Mouse (Mus musculus) frontal cortex, postnatal 25 days (tissue): ENCODE measurements around the gene Nelfb.
"Not testable (repeated sequence)": the region's sequence is repeated elsewhere in the genome, so short reads cannot be mapped to it uniquely, and the experiment has no call there.

ENCODE experiments used
- DNase-seq, 2 experiments: peaks; one replicate each; pipeline ENCODE4 v3.0.0; 2022; ENCODE audit warnings: low spot score in 2 of 2

Gene Nelfb

GRCm38 (mm10) chr2:25211121-25211670 lies at the start of gene Nelfb:
Gene Nelfb, minus strand, starts transcription at chr2:25211489.
- DNase-seq: peak; percentile 68 to 72

DNA sequence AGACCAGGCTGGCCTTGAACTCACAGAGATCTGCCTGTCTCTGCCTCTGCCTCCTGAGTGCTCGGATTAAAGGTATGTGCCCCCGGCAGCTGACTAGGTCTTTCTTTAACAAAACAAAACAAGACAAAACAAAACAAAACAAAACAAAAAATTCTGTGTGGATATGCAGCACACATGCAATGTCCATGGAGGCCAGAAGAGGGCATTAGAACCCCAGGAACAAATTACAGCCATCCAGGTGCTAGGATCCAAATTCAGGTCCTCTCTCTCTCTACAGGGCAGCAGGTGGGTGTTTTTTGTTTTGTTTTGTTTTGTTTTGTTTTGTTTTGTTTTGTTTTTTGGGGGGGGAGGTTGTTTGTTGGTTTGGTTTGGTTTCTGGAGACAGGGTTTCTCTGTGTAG lies 47.6 kb upstream of the Nelfb start:
- DNase-seq: no peak

DNA sequence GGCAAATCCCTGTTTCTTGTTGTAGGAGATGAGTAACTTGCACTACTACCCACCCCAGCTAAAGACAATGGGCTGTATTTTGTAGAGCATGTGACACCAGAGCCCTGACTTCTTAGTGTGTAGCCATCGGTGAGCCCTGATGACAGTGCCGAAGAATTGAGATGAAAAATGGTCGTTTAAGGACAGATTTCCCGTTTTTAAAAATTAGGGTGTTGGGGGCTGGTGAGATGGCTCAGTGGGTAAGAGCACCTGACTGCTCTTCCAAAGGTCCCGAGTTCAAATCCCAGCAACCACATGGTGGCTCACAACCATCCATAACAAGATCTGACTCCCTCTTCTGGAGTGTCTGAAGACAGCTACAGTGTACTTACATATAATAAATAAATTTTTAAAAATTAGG lies 46.0 kb upstream of the Nelfb start:
- not testable (repeated sequence) for DNase-seq

- DNase-seq: not testable (repeated sequence)
Measured at GRCm38 (mm10) chr2:25256443-25257109, 45.3 kb upstream of the Nelfb start.

- peak; percentile 81 to 82 for DNase-seq
Measured at GRCm38 (mm10) chr2:25255284-25255779, 44.0 kb upstream of the Nelfb start, which contains the start of gene Tmem203. Gene Tmem203, plus strand, starts transcription at chr2:25255439.

DNA sequence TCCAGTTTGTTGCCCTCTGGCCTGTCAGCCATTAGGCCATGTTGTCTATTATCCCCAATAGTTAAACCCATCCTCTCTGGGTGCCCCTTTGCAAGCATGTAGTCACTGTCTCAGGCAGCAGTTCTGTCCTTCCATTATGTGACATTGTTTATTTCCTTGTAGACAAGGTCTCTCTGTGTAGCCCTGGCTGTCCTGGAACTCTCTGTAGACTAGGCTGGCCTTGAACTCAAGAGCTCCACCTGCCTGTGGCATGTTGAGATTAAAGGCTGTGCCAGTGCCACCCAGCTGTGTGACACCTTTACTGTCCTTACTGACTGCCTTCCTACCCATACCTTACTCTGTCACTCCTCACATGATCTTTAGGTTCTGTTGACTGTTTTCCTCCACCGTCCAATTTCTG lies 41.0 kb upstream of the Nelfb start:
- no peak for DNase-seq

DNA sequence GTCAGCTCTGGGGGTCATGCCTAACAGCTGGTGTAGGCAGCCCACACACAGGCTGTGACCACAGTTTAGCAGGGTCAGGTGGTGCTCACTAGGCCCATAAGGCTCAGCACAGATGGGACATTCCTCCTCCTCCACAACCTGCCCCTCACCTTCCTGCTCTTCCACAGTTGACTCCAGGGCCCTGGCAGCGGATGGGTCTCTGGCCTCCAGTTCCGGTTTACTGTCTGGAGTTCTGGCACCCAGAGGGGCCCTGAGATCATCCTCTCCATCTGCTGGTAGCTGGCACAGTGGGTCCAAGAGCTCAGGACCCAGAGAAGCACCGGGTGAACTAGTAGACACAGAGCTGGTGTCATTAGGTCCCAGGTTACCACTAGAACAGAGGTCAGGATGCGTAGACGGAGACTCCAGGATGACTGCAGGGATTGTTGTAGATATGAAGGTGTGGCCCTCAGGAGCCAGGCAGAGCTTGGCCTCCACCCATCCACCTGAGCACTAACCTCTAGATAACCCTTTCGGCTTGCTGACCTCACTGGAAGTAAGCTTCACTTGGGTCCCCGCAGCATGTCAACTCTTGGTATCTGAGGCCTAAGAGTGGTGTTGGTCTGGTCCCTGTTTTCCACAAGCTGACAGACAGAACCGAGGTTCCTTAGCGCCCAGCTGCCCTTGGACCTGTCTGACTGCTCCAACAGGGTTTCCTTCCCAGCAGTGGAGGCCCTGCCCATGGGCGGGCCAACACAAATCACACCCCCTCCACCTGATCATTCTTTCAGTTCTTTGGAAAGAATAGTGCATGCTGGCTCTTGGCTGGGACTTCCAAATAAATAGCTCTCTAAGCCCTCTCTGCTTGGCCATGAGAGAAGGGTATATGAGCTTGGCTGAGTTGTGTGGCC lies 35.1 kb upstream of the Nelfb start, which contains the start of gene AL732309.1:
TSS of gene AL732309.1 (minus strand) at position 681 of the 890 bp plus-strand sequence.
- no peak for DNase-seq

DNA sequence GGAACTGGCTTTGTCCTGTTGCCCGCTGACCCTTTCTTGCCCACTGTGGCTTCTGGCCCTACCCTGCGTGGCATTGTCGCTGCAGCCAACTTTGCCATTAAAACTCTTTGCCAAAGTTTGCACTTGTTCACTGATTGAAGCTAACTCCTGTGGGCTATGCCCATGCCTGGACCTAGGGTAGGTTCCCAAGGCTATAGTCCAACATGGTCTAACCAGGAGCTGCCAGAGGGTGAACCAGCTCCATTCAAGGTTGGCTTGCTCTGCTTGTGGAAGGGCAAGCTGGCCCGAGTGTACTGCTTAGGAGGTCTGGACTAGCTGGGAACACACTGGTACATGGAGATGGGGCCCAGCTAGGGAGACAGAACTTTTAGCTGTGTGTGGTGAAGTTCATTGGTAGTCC lies 32.9 kb upstream of the Nelfb start:
- DNase-seq: no peak

DNA sequence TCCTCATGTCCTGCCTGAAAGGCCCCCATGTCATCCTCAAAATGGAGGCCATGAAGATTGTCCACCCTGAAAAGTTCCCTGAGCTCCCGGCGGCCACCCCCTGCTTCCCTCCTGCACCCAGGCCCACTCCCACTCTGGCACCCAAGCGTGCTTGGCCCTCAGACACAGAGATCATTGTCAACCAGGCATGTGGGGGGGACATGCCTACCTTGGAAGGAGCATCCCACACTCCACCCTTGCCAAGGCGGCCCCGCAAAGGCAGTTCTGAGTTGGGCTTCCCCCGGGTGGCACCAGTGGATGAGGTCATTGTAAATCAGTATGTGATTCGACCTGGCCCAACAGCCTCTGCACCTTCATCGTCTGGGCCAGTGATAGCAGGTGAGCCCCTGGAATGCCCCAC lies 32.1 kb upstream of the Nelfb start:
- DNase-seq: no peak

DNA sequence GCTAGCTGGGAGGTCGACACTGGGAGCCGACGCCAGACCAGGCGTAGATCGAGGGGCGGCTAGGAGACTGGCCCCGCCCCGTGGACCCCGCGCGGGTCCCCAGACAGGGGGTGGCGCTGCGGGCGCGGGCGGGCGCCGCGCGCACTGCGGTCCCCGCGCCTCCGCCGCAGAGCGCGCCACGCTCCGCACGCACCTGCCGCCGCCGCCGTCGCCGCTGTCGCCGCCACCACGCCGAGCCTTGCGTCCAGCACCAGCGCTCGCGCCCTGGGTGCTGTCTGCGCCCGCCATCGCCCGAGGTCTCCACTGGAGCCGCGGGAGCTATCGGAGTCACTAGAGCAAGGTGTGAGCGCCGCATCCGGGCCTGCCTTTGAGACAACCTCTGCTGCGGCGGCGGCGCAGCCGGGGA lies 30.8 kb upstream of the Nelfb start, which contains the start of the genes Rnf208 and Cysrt1:
TSS of gene Rnf208 (plus strand) at position 155 of the 406 bp plus-strand sequence.
TSS of gene Cysrt1 (minus strand) at position 352 of the 406 bp plus-strand sequence.
- DNase-seq: peak in 1 of 2 experiments; percentile 36

DNA sequence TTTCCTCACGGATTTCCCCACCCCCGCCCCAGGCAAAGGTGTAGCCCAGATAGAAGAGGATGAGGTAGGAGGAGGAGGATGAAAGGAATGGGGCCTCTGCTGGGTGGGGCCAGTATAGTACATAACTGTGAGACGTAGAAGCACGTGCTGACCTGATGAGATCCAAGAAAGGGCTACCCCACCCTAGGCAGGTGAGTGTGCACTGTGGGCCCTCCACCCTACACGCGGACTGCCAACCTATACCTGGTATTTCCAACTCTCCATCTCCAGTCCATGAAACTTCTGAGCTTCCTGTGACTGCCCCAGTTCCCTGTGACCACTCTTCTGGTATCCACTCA lies 30.1 kb upstream of the Nelfb start:
- DNase-seq: no peak

DNA sequence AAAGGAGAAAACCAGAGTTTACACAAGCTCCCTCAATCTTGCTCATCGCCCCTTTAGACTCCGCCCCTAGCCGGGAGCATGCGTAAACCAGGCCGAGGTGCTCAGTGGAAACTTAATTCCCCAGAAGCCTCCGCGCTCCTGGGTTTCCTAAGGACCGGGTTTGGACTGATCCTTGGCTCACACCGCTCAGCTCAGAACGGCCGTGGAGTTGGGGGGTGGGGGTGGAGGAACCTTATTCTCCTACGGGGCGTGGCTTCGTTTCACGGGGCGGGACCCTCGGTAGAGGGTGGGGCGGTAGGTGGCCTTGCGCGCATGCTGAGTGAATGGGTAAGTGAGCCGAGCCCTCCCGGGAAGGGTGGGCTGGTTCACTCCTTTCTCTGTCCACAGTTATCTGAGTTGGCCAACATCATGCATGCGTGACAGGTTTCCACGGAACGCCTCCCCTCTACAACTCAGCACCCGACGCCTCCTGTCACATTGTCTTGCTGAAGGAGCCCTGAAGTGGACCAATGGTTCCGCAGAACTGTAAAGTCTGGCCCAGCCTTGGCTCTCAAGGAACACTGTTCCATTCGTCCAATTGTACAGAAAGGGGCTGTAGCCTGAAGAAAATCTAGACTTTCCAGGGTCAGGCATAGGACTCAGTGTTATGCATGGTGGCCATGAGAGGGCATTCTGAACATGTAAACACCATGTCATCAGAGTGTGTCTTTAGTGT lies 29.6 kb upstream of the Nelfb start:
- peak; percentile 33 to 50 for DNase-seq

DNA sequence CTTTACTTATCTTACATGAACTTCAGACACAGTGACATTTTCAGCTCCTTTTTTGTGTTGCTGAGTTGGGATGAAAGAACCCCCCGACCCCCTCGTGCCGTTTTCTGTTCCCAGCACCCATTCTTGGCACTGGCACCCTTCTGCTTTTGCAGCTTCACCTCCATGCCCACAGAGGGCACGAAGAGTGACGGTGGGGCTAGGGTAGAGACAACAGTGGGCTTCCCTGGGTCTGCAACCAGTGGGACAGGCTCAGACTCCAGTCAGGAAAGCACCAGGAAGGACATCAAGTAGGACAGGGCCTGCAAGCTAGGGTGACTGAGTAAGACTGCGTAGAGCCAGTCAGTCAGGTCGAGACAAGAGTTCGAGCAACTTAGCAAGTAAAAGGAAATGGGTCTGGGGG lies 29.0 kb upstream of the Nelfb start:
- no peak for DNase-seq

DNA sequence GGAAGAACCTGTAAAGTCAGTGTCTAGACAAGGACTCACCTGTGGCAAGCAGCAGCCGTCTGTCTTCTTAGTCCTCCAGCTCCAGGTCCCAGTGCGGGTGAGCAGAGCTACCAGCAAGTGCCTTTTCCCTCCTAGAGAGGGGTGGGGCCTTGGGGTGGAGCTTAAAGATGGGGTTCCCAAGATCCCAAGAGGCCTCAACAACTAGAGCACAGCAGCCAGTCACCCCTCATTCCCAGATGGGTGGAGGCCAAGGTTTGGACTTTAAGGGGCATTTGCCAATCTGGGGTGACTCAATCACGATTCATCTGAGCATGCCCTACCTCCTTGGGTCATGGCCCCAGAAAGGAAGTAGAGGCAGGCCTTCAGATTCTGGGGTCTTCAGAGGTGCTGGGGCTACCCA lies 28.5 kb upstream of the Nelfb start:
- DNase-seq: no peak

- no peak for DNase-seq
Measured at GRCm38 (mm10) chr2:25238106-25238505, 26.8 kb upstream of the Nelfb start.

GRCm38 (mm10) chr2:25237522-25237921 lies 26.2 kb upstream of the Nelfb start:
- DNase-seq: no peak

DNA sequence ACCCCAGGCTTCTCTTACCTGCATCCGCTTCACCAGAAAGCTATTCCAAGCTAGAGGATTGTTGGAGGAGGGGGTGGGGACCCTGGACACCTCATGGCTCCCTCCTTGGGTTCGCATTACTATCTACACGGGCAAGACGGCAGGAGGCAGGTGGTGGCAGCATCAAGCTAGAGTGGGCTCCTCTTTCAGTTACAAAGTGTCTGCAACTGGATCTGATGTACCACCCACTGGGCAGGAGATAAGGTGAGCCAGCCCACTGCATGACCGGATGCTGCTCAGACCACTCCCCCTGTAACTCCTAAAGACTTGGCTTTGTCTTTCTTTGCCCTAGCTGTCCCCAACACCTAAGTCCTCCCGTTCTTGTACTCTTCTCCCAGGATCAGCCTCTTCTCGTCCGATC lies 25.3 kb upstream of the Nelfb start, which contains the start of gene Rnf224:
TSS of gene Rnf224 (minus strand) at position 174 of the 400 bp plus-strand sequence.
- no peak for DNase-seq

DNA sequence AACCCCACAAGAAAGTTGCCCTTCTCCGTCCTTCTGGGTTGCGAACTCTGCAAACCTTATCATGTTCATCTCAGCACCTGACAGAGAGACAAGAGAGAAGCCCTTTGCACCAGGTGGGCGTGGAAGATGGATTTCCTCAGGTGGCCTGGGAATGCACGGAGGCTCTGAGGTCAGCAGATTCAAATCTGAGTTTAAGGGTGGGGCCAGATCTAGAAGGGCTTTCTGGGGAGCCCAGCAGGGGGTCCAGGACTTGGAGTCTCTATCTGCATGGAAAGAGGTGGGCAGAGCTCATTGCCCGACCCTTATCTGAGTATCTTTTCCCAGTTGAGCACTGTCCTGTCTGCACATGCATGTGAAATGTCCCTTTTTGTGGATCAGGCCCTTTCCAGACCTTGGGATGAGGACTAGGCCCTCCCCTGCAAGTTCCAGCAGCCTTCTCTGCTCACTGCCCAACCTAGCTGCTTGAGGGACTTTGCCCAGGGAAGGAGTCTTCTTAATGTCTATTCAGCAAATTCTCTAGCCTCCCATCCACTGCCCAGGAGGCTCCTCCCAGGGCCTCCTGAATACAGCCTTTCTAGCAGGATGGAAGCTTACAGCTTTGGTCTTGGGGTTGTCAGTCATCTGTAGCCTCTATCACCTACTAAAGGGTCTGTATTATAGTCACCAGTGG lies 23.4 kb upstream of the Nelfb start:
- no peak for DNase-seq

- no peak for DNase-seq
Measured at GRCm38 (mm10) chr2:25234050-25234449, 22.8 kb upstream of the Nelfb start, which contains the start of gene Slc34a3. Gene Slc34a3, minus strand, starts transcription at chr2:25234364.

- no peak for DNase-seq
Measured at GRCm38 (mm10) chr2:25233421-25233820, 22.1 kb upstream of the Nelfb start.

DNA sequence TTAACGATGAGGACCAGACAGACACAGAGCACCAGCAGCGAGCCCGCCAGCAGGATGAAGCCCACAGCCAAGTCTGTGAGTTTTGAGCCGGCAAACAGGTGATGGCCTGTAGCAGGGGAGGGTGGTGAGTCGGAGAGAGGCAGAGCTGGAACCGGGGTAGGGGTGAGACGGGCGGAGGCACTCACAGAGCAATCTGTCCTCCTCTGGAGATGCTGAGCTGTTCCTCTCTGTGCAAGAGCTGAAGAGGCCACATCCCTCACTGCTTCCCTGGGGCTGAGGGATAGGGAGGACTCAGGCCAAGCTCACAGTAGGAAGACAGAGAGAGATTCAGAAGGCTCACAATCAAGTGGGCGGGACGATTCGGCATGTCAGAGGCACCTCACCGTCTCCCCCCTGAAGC lies 19.7 kb upstream of the Nelfb start:
- DNase-seq: no peak
